Mouse (Mus musculus) lung, postnatal 10 days (tissue): ENCODE measurements around the gene Ephb2.

Experiments used
- DNase-seq: peaks from one replicate; pipeline ENCODE4 v3.0.0; 2021

Gene Ephb2

GRCm38 (mm10) chr4:136726941-136727340 is 108.8 kb downstream of the Ephb2 start:
- no peak for DNase-seq

GRCm38 (mm10) chr4:136724731-136725130 is 111.1 kb downstream of the Ephb2 start:
- peak; percentile 61 for DNase-seq

GRCm38 (mm10) chr4:136722361-136723082 is 113.3 kb downstream of the Ephb2 start:
- peak; percentile 39 for DNase-seq

GRCm38 (mm10) chr4:136721937-136722336 is 113.9 kb downstream of the Ephb2 start:
- no peak for DNase-seq

GRCm38 (mm10) chr4:136720025-136720424 is 115.8 kb downstream of the Ephb2 start:
- no peak for DNase-seq

GRCm38 (mm10) chr4:136718193-136718986 is 117.4 kb downstream of the Ephb2 start:
- no peak for DNase-seq

- DNase-seq, result no peak
These were observed 119.2 kb downstream of the Ephb2 start for GRCm38 (mm10) chr4:136716561-136716972.

GRCm38 (mm10) chr4:136714530-136714929 is 121.3 kb downstream of the Ephb2 start:
- no peak for DNase-seq

- no peak for DNase-seq
These were observed 121.9 kb downstream of the Ephb2 start for GRCm38 (mm10) chr4:136713889-136714288.

- no peak for DNase-seq
These were observed 122.4 kb downstream of the Ephb2 start for GRCm38 (mm10) chr4:136713431-136713830.

GRCm38 (mm10) chr4:136711985-136712768 is 123.6 kb downstream of the Ephb2 start:
- DNase-seq, result no peak

- DNase-seq, result no peak
These were observed 125.4 kb downstream of the Ephb2 start for GRCm38 (mm10) chr4:136710345-136710744.

- no peak for DNase-seq
These were observed 126.8 kb downstream of the Ephb2 start for GRCm38 (mm10) chr4:136708956-136709355.

- no peak for DNase-seq
These were observed 129.1 kb downstream of the Ephb2 start for GRCm38 (mm10) chr4:136706696-136707095.

GRCm38 (mm10) chr4:136705091-136705490 is 130.7 kb downstream of the Ephb2 start:
- DNase-seq, result no peak

- no peak for DNase-seq
These were observed 131.2 kb downstream of the Ephb2 start for GRCm38 (mm10) chr4:136704551-136704950.

- no peak for DNase-seq
These were observed 132.4 kb downstream of the Ephb2 start for GRCm38 (mm10) chr4:136703351-136703750.

- no peak for DNase-seq
These were observed 133.3 kb downstream of the Ephb2 start for GRCm38 (mm10) chr4:136702456-136702855.

GRCm38 (mm10) chr4:136701236-136701635 is 134.6 kb downstream of the Ephb2 start:
- no peak for DNase-seq

GRCm38 (mm10) chr4:136699084-136699450 is 136.7 kb downstream of the Ephb2 start:
- DNase-seq, result no peak

- no peak for DNase-seq
These were observed 137.2 kb downstream of the Ephb2 start for GRCm38 (mm10) chr4:136698404-136699083.

- DNase-seq, result no peak
These were observed 138.5 kb downstream of the Ephb2 start for GRCm38 (mm10) chr4:136697325-136697724.
